Mouse (Mus musculus): Measurements from ENCODE around the gene BC005537. TPM values are rescaled to one million over a fixed set of nuclear protein-coding genes. Genes with fewer than 3 reads are reported as not detected.
A peak's percentile ranks its signal among the peaks of the same experiment; 100 is the strongest.
"Not testable (repeated sequence)": the region's sequence is repeated elsewhere in the genome, so short reads cannot be mapped to it uniquely, and the experiment has no call there.

Gene BC005537
- polyA plus RNA-seq, 1 experiment from 2014 or later: 13.5 TPM

- H3K4me2 ChIP-seq (ENCODE audit: low read depth, low read length); H3K36me3 ChIP-seq (ENCODE audit: control insufficient read depth, insufficient read depth); H3K27me3 ChIP-seq (ENCODE audit: control insufficient read depth, insufficient read depth, low read length); H3K9me3 ChIP-seq (replicated peaks; ENCODE audit: control insufficient read depth, low read length); H3K9ac ChIP-seq (ENCODE audit: low read length); ATAC-seq (replicated peaks; ENCODE audit: extremely low read depth, insufficient read depth, low FRiP score); H3K27ac ChIP-seq (ENCODE audit: low read length); H3K4me1 ChIP-seq (ENCODE audit: control insufficient read depth, insufficient read depth, low read length); H3K4me3 ChIP-seq (ENCODE audit: low read length): not testable (repeated sequence)
- 69% methylated on average over 4 of the region's 4 CpGs for WGBS
Measured at GRCm38 (mm10) chr13:24767809-24768208, 33.6 kb upstream of the BC005537 start.

GRCm38 (mm10) chr13:24771482-24771881 lies 30.0 kb upstream of the BC005537 start:
- ATAC-seq (replicated peaks; ENCODE audit: extremely low read depth, insufficient read depth, low FRiP score); H3K4me2 ChIP-seq (ENCODE audit: low read depth, low read length); H3K27me3 ChIP-seq (ENCODE audit: control insufficient read depth, insufficient read depth, low read length); H3K4me1 ChIP-seq (ENCODE audit: control insufficient read depth, insufficient read depth, low read length); H3K9ac ChIP-seq (ENCODE audit: low read length); H3K27ac ChIP-seq (ENCODE audit: low read length); H3K36me3 ChIP-seq (ENCODE audit: control insufficient read depth, insufficient read depth); H3K9me3 ChIP-seq (replicated peaks; ENCODE audit: control insufficient read depth, low read length); H3K4me3 ChIP-seq (ENCODE audit: low read length): not testable (repeated sequence)
- 92% methylated on average over 10 of the region's 10 CpGs for WGBS

GRCm38 (mm10) chr13:24776146-24776844 lies 25.2 kb upstream of the BC005537 start:
- no peaks in the 10 kb centered on the region for H3K4me1 ChIP-seq (ENCODE audit: control insufficient read depth, insufficient read depth, low read length)
- no peak for ATAC-seq (replicated peaks; ENCODE audit: extremely low read depth, insufficient read depth, low FRiP score)
- no peaks in the 10 kb centered on the region for H3K27me3 ChIP-seq (ENCODE audit: control insufficient read depth, insufficient read depth, low read length)
- no peak overlapping the region for H3K4me3 ChIP-seq (ENCODE audit: low read length)
- no peak overlapping the region for H3K4me2 ChIP-seq (ENCODE audit: low read depth, low read length)
- WGBS: 51% methylated on average over 7 of the region's 7 CpGs
- H3K9me3 ChIP-seq (replicated peaks; ENCODE audit: control insufficient read depth, low read length): no peaks in the 10 kb centered on the region
- H3K9ac ChIP-seq (ENCODE audit: low read length): no peak overlapping the region
- H3K36me3 ChIP-seq (ENCODE audit: control insufficient read depth, insufficient read depth): no peaks in the 10 kb centered on the region
- H3K27ac ChIP-seq (ENCODE audit: low read length): no peak overlapping the region

- no peaks in the 10 kb centered on the region for H3K9me3 ChIP-seq (replicated peaks; ENCODE audit: control insufficient read depth, low read length)
- H3K27ac ChIP-seq (ENCODE audit: low read length): no peak overlapping the region
- no peak overlapping the region for H3K9ac ChIP-seq (ENCODE audit: low read length)
- no peak overlapping the region for H3K4me2 ChIP-seq (ENCODE audit: low read depth, low read length)
- no peak for ATAC-seq (replicated peaks; ENCODE audit: extremely low read depth, insufficient read depth, low FRiP score)
- no peaks in the 10 kb centered on the region for H3K27me3 ChIP-seq (ENCODE audit: control insufficient read depth, insufficient read depth, low read length)
- H3K4me3 ChIP-seq (ENCODE audit: low read length): no peak overlapping the region
- no peaks in the 10 kb centered on the region for H3K4me1 ChIP-seq (ENCODE audit: control insufficient read depth, insufficient read depth, low read length)
- H3K36me3 ChIP-seq (ENCODE audit: control insufficient read depth, insufficient read depth): no peaks in the 10 kb centered on the region
- 77% methylated on average over 2 of the region's 2 CpGs for WGBS
Measured at GRCm38 (mm10) chr13:24778026-24778425, 23.4 kb upstream of the BC005537 start.

GRCm38 (mm10) chr13:24778706-24779380 lies 22.6 kb upstream of the BC005537 start:
- no peaks in the 10 kb centered on the region for H3K9me3 ChIP-seq (replicated peaks; ENCODE audit: control insufficient read depth, low read length)
- H3K36me3 ChIP-seq (ENCODE audit: control insufficient read depth, insufficient read depth): no peaks in the 10 kb centered on the region
- ATAC-seq (replicated peaks; ENCODE audit: extremely low read depth, insufficient read depth, low FRiP score): no peak
- H3K4me2 ChIP-seq (ENCODE audit: low read depth, low read length): no peak overlapping the region
- no peaks in the 10 kb centered on the region for H3K27me3 ChIP-seq (ENCODE audit: control insufficient read depth, insufficient read depth, low read length)
- WGBS: 62% methylated on average over 8 of the region's 8 CpGs
- H3K4me3 ChIP-seq (ENCODE audit: low read length): no peak overlapping the region
- H3K9ac ChIP-seq (ENCODE audit: low read length): no peak overlapping the region
- no peaks in the 10 kb centered on the region for H3K4me1 ChIP-seq (ENCODE audit: control insufficient read depth, insufficient read depth, low read length)
- no peak overlapping the region for H3K27ac ChIP-seq (ENCODE audit: low read length)

- no peaks in the 10 kb centered on the region for H3K27me3 ChIP-seq (ENCODE audit: control insufficient read depth, insufficient read depth, low read length)
- no peak overlapping the region for H3K9ac ChIP-seq (ENCODE audit: low read length)
- no peak overlapping the region for H3K27ac ChIP-seq (ENCODE audit: low read length)
- no peaks in the 10 kb centered on the region for H3K9me3 ChIP-seq (replicated peaks; ENCODE audit: control insufficient read depth, low read length)
- H3K4me2 ChIP-seq (ENCODE audit: low read depth, low read length): no peak overlapping the region
- H3K4me3 ChIP-seq (ENCODE audit: low read length): no peak overlapping the region
- ATAC-seq (replicated peaks; ENCODE audit: extremely low read depth, insufficient read depth, low FRiP score): no peak
- H3K36me3 ChIP-seq (ENCODE audit: control insufficient read depth, insufficient read depth): no peaks in the 10 kb centered on the region
- 47% methylated on average over 5 of the region's 5 CpGs for WGBS
- H3K4me1 ChIP-seq (ENCODE audit: control insufficient read depth, insufficient read depth, low read length): no peaks in the 10 kb centered on the region
Measured at GRCm38 (mm10) chr13:24781916-24782315, 19.5 kb upstream of the BC005537 start.

- WGBS: 43% methylated on average over 11 of the region's 11 CpGs
- Histone ChIP-seq H3K4me3 (ENCODE audit: low read length) (no peak overlapping the region), H3K4me2 (ENCODE audit: low read depth, low read length) (peak overlapping the region; percentile 13; the same call in 1 of the 2 replicates), H3K36me3 (ENCODE audit: control insufficient read depth, insufficient read depth) (no peaks in the 10 kb centered on the region), H3K9me3 (replicated peaks; ENCODE audit: control insufficient read depth, low read length) (no peaks in the 10 kb centered on the region), H3K27me3 (ENCODE audit: control insufficient read depth, insufficient read depth, low read length) (no peaks in the 10 kb centered on the region), H3K9ac (ENCODE audit: low read length) (no peak overlapping the region), H3K27ac (ENCODE audit: low read length) (no peak overlapping the region), H3K4me1 (ENCODE audit: control insufficient read depth, insufficient read depth, low read length) (no peaks in the 10 kb centered on the region)
- ATAC-seq (replicated peaks; ENCODE audit: extremely low read depth, insufficient read depth, low FRiP score): peak; percentile 58
Measured at GRCm38 (mm10) chr13:24786014-24786490, 15.4 kb upstream of the BC005537 start.

- Histone ChIP-seq H3K27ac (ENCODE audit: low read length) (no peak overlapping the region), H3K9ac (ENCODE audit: low read length) (no peak overlapping the region), H3K4me1 (ENCODE audit: control insufficient read depth, insufficient read depth, low read length) (no peaks in the 10 kb centered on the region), H3K4me2 (ENCODE audit: low read depth, low read length) (no peak overlapping the region), H3K36me3 (ENCODE audit: control insufficient read depth, insufficient read depth) (no peaks in the 10 kb centered on the region), H3K27me3 (ENCODE audit: control insufficient read depth, insufficient read depth, low read length) (no peaks in the 10 kb centered on the region), H3K4me3 (ENCODE audit: low read length) (no peak overlapping the region), H3K9me3 (replicated peaks; ENCODE audit: control insufficient read depth, low read length) (no peaks in the 10 kb centered on the region)
- no peak for ATAC-seq (replicated peaks; ENCODE audit: extremely low read depth, insufficient read depth, low FRiP score)
- WGBS: 74% methylated on average over 5 of the region's 5 CpGs
Measured at GRCm38 (mm10) chr13:24787477-24787876, 14.0 kb upstream of the BC005537 start.

GRCm38 (mm10) chr13:24791349-24791748 lies 10.1 kb upstream of the BC005537 start:
- no peak for ATAC-seq (replicated peaks; ENCODE audit: extremely low read depth, insufficient read depth, low FRiP score)
- Histone ChIP-seq H3K9me3 (replicated peaks; ENCODE audit: control insufficient read depth, low read length) (no peaks in the 10 kb centered on the region), H3K9ac (ENCODE audit: low read length) (no peak overlapping the region), H3K36me3 (ENCODE audit: control insufficient read depth, insufficient read depth) (no peaks in the 10 kb centered on the region), H3K4me2 (ENCODE audit: low read depth, low read length) (no peak overlapping the region), H3K4me3 (ENCODE audit: low read length) (no peak overlapping the region), H3K27ac (ENCODE audit: low read length) (no peak overlapping the region), H3K4me1 (ENCODE audit: control insufficient read depth, insufficient read depth, low read length) (no peaks in the 10 kb centered on the region), H3K27me3 (ENCODE audit: control insufficient read depth, insufficient read depth, low read length) (no peaks in the 10 kb centered on the region)
- 67% methylated on average over 2 of the region's 2 CpGs for WGBS
